Mouse (Mus musculus): ENCODE results near the gene Hnrnpa3.
"Not testable (repeated sequence)": the region's sequence is repeated elsewhere in the genome, so short reads cannot be mapped to it uniquely, and the experiment has no call there.

Gene Hnrnpa3

DNA sequence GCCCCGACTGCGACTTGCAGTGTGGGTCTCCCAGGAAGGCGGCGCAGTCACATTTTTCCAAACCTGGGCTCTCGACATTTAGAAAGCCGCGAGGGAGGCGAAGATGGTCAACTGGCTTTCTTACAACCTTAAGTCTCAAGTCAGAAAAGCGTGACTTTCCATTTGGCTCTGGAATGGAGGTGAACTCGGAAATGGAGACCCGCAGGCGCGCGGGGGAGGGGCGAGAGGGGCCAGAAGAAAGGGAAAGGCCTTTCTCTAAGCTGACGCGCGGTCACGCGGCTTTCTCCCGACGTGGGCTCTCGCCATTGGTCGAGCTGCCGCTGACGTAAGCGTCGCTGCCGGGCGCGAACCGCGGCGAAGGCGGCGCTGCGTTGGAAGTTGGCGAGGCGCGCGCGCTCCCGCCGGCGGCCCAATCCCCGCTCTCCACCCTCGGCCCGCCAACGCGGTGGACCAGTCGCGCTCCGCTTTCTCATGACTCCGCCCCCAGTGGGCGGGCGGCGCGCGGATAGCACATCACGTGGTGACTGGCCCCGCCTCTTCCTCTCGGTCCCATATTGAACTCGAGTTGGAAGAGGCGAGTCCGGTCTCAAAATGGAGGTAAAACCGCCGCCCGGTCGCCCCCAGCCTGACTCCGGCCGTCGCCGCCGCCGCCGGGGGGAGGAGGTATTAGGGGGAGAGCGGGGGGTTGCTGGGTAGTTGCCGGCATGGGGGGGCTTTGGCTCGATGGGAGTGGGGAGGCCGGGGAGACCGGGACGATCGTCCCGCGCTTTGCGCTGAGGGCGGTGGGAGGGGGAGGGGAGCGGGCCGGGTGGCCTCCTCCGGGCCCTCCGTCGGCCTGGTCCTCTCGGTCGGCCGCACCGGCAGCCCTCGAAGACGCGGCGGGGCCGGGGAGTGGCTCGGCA, at the start of gene Hnrnpa3:
Hnrnpa3 (plus strand) TSS at position 535 of the 902 bp plus-strand sequence.
- peaks cover 15% of the 10 kb centered on the region; the same call in 1 of the 2 replicates for H3K36me3 ChIP-seq (ENCODE audit: control insufficient read depth, insufficient read depth, low read length, poor library complexity, severe bottlenecking)
- DNase-seq (ENCODE audit: low read depth, low spot score) = peak; percentile 99
- H3K27me3 ChIP-seq (ENCODE audit: control insufficient read depth, insufficient read depth, low read length, poor library complexity, severe bottlenecking) = no peaks in the 10 kb centered on the region

DNA sequence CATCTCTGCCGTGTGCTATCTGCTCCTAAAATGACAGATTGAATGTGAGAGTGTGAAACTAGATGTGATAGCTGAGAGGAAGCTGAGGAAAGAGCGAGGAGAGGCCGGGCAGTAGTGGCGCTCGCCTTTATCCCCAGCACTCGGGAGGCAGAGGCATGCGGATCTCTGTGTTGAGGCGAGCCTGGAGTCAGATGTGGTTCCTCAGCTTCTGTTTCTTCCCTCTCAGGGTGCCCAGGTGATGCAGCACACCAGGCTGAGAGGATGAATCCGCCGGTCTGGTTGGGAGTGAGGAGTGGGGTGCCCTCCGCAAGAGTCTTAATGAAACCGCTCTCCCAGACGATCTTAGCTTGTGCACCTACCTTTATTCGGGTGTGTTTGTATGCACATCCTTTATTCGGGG, 49.1 kb upstream of the Hnrnpa3 start:
- H3K27me3 ChIP-seq (ENCODE audit: control insufficient read depth, insufficient read depth, low read length, poor library complexity, severe bottlenecking) = 0 out of 2 replicates have a peak, but pooled peaks cover 2% of the 10 kb centered on the region
- no peaks in the 10 kb centered on the region for H3K36me3 ChIP-seq (ENCODE audit: control insufficient read depth, insufficient read depth, low read length, poor library complexity, severe bottlenecking)
- no peak for DNase-seq (ENCODE audit: low read depth, low spot score)

DNA sequence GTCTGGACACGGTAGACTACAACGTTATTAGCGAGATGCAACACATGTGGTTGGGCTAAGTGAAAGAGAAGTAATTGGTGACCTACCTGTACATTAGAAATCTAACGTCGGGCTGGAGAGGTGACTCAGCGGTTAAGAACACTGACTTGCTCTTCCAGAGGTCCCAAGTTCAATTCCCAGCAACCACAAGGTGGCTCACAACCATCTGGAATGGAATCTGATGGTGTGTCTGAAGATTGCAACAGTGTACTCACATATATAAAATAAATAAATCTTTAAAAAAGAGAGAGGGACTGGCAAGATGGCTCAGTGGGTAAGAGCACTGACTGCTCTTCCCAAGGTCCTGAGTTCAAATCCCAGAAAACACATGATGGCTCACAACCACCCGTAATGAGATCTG, 48.5 kb upstream of the Hnrnpa3 start:
- not testable (repeated sequence) for H3K27me3 ChIP-seq (ENCODE audit: control insufficient read depth, insufficient read depth, low read length, poor library complexity, severe bottlenecking); DNase-seq (ENCODE audit: low read depth, low spot score); H3K36me3 ChIP-seq (ENCODE audit: control insufficient read depth, insufficient read depth, low read length, poor library complexity, severe bottlenecking)

DNA sequence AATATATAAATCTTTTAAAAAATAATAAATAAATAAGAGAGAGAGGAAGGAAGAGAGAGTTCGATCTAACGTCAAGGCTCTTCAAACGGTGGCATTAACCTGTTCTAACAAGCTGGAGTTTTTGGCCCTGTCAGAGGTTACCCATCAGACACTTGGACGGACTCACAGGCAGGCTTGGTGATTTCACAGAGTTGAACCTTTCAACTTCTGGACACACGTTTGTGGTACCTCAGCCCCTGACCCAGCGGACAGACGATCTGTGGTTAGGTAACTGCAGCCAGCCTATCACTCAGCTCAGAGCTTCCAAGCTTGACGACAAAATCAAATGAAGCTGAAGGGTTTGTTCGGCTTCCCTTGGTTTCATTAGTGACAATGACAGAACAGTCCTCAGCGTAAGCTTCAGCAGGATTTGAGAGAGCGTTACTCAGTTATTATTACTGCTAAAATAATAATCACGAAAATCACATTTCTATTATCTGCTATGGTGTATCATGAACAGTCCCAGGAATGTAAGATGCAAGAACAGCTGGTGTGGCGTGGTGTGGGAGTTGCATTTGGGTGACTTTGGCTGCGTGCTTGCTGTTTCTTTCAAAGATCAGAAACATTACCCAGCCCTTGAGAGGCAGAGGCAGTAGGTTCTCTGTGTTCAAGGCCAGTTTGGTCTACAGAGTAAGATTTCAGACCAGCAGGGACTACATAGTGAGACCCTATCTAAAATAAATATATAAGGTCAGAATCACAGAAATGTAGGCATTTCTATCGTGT, 47.8 kb upstream of the Hnrnpa3 start:
- H3K27me3 ChIP-seq (ENCODE audit: control insufficient read depth, insufficient read depth, low read length, poor library complexity, severe bottlenecking) = 0 out of 2 replicates have a peak, but pooled peaks cover 2% of the 10 kb centered on the region
- H3K36me3 ChIP-seq (ENCODE audit: control insufficient read depth, insufficient read depth, low read length, poor library complexity, severe bottlenecking) = no peaks in the 10 kb centered on the region
- DNase-seq (ENCODE audit: low read depth, low spot score) = no peak

DNA sequence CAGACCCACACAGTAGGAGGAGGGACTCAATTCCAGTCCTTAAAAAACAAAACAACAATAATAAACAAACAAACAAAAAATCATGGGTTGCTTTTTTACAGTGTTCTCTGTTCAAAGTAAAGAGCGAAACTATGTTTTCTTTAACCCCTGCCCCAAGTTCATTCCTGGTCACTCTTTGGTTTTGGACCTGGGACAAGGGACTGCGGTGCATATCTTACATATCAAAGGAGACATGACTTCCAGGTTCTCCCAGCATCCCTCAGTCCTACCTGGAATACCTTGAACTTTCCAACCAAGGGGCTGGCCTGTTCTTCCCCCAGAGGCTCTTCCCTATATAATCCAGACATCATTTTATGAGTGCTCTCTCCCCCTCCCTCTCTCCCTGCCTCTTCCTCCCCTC, 47.1 kb upstream of the Hnrnpa3 start:
- Histone ChIP-seq H3K27me3 (ENCODE audit: control insufficient read depth, insufficient read depth, low read length, poor library complexity, severe bottlenecking) (0 out of 2 replicates have a peak, but pooled peaks cover 2% of the 10 kb centered on the region), H3K36me3 (ENCODE audit: control insufficient read depth, insufficient read depth, low read length, poor library complexity, severe bottlenecking) (no peaks in the 10 kb centered on the region)
- DNase-seq (ENCODE audit: low read depth, low spot score) = no peak

DNA sequence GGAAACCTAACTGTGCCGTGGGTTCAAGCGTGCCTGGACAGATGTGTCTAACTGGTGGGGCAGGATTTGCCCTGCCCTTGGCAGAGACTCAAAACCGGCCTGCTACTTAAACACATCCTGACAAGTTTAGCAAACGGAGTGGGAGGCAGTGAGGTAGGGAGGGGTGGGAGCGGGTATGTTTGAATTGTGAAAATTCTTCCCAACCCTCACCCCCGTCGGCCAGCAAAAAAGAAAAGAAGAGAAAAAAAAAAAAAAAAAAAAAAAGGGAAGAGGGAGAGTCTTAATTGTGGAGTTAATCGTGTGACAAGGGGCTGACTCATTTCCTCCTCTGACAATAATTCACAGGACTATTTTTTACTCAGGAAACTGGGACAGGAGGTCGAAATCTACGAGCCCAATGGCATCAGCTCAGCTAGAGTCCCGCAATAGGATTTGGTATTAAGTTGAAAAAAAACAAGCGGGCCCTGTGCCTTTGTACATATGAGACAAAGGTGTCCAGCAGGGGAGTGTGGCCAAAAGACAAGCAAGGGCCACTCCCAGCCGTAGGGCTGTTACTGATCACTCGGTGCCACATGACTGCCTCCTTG, 46.0 kb upstream of the Hnrnpa3 start:
- no peak for DNase-seq (ENCODE audit: low read depth, low spot score)

DNA sequence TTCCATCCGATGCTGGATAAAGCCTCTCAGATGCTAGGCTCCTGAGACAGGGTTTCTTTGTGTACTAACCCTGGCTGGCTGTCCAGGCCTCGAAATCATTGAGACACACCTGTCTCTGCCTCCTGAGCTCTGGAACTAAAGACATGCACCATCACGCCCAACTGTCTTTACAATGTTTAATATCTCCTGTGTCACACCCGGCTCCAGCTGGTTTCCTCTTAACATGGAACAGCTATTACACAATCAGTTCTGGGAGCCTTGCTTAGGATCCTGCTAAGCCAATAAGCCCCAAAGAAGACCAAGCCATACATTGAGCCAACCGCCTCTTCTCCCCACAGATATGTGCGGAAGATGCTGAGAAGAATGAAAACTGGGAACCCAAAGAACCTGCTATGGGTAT, 44.5 kb upstream of the Hnrnpa3 start:
- Histone ChIP-seq H3K36me3 (ENCODE audit: control insufficient read depth, insufficient read depth, low read length, poor library complexity, severe bottlenecking) (no peaks in the 10 kb centered on the region), H3K27me3 (ENCODE audit: control insufficient read depth, insufficient read depth, low read length, poor library complexity, severe bottlenecking) (0 out of 2 replicates have a peak, but pooled peaks cover 2% of the 10 kb centered on the region)
- DNase-seq (ENCODE audit: low read depth, low spot score) = no peak

More for the DNA sequence above, 46.0 kb upstream of the Hnrnpa3 start:
- H3K36me3 ChIP-seq (ENCODE audit: control insufficient read depth, insufficient read depth, low read length, poor library complexity, severe bottlenecking) = no peaks in the 10 kb centered on the region
- H3K27me3 ChIP-seq (ENCODE audit: control insufficient read depth, insufficient read depth, low read length, poor library complexity, severe bottlenecking) = 0 out of 2 replicates have a peak, but pooled peaks cover 2% of the 10 kb centered on the region

DNA sequence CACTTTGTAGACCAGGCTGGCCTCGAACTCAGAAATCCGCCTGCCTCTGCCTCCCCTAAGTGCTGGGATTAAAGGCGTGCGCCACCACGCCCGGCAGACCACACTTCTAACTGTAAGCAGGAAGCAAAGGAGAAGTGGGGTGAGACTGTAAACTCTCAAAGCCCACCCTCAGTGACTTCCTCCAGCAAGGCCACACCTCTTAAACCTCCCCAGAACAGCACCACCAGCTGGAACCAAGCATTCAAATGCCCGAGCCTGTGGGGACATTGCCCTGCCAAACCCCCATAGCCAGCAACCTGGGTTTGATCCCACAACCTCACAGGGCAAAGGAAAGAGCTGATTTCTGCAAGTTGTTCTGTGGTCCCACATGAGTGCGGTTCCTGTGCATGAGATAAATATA, 42.1 kb upstream of the Hnrnpa3 start:
- H3K36me3 ChIP-seq (ENCODE audit: control insufficient read depth, insufficient read depth, low read length, poor library complexity, severe bottlenecking) = no peaks in the 10 kb centered on the region
- H3K27me3 ChIP-seq (ENCODE audit: control insufficient read depth, insufficient read depth, low read length, poor library complexity, severe bottlenecking) = no peaks in the 10 kb centered on the region
- DNase-seq (ENCODE audit: low read depth, low spot score) = no peak

DNA sequence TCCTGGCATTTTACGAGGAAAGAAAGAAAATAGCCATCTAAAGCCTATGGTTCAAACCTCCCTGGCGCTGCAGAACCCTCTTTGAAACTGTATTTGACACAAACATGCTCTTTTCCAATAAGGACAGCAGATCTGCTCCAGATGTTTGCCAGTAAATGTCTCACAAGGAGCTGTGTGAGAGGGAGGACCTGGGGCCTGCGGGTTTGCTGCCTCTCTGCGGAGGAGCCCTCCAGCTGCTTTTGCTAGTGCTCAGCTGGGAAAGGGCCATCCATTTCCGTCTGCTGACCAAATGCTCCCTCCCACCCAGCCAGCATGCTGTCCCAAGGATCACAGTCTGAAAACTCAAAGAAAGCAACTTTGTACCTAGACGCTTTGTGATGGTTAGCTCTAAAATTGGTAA, 40.3 kb upstream of the Hnrnpa3 start:
- Histone ChIP-seq H3K27me3 (ENCODE audit: control insufficient read depth, insufficient read depth, low read length, poor library complexity, severe bottlenecking) (no peaks in the 10 kb centered on the region), H3K36me3 (ENCODE audit: control insufficient read depth, insufficient read depth, low read length, poor library complexity, severe bottlenecking) (no peaks in the 10 kb centered on the region)
- DNase-seq (ENCODE audit: low read depth, low spot score) = no peak

DNA sequence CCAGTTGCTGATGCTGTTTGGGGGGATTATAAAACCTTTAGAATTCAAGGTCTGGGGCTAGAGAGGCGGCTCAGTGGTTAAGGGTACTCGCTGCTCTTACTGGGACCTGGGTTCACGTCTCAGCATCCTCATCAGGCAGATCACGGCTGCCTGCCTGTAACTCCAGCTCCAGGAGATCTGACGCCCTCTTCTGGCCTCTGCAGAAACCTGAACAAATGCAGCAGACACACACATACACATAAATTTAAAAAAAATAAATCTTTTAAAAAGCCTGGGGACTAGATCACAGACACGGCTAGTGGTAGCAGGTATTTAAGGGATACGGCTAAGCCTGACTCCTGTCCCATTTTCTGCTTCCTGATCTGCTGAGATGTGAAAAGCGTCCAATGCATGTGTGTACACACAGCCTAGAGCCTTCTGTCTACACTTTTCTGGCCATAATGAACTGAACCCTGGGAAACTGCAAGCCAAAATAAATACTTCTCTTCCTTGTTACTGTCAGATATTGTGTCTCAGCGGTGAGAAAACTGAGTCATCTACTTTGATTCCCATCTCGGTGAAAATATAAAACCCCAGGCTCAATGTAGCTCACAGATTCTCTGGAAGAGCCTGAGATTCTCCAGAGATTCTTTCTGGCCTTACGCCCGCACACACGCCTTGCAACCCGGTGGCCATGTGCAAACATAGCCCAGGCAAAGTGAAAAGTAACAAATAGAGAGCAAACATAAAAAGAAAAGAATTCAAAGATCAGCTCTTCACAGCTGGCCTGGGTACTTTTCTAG, 37.0 kb upstream of the Hnrnpa3 start:
- Histone ChIP-seq H3K27me3 (ENCODE audit: control insufficient read depth, insufficient read depth, low read length, poor library complexity, severe bottlenecking) (no peaks in the 10 kb centered on the region), H3K36me3 (ENCODE audit: control insufficient read depth, insufficient read depth, low read length, poor library complexity, severe bottlenecking) (no peaks in the 10 kb centered on the region)
- DNase-seq (ENCODE audit: low read depth, low spot score) = no peak

DNA sequence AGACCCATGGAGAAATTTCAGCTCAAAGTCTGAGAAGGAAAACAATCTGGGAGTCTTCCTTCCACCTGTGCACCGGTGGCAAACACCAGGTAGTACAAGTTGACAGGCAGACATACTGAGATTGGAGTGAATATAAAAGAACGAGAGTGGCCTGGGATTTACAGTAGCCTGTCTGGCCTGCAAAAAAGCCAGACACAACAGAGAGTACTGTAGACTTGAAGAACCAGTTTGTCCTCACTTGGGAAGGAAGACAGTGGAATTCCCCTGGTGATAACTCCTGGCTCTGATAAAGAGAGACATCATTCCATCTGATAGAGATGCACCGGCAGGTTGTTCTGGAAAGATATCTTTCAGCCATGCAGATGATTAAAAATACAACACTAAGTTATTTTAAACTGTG, 34.0 kb upstream of the Hnrnpa3 start:
- DNase-seq (ENCODE audit: low read depth, low spot score) = no peak
- Histone ChIP-seq H3K36me3 (ENCODE audit: control insufficient read depth, insufficient read depth, low read length, poor library complexity, severe bottlenecking) (no peaks in the 10 kb centered on the region), H3K27me3 (ENCODE audit: control insufficient read depth, insufficient read depth, low read length, poor library complexity, severe bottlenecking) (no peaks in the 10 kb centered on the region)

DNA sequence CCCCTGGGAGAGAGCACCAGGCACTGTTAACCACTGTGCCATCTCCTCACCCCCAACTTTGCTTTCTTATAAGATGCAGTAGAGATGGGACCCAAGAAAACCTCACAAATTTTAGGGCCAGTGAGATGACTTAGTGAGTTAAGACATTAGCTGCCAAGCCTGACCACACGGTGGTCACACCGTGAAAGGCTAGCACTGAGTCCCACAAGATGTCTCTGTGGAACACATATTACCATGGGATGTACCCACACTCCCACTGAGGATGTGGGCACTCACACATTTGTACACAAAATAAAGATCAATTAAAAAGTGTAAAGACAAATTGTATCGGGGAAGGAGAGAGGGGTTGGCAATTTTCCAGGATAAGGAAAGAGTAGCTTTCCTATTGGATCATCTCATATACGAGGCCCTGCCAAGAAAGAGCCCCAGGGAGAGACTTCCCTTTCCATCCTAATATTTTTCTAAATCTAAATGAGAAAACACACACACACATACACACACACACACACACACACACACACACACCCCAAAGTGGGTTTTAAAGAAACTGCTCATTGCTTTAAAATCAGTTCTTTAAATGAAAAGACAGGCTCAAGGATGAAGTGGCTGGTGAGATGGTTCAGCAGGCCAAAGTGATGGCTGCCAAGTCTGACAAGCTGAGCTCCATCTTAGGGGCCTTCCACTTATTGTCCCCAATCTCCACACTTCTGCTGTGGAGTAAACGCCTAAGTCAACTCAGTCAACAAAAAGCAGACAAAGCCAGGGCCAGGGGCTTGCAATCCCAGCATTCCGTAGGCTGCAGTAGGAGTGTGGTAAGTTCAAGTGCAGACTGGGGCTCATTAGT, 32.2 kb upstream of the Hnrnpa3 start:
- H3K36me3 ChIP-seq (ENCODE audit: control insufficient read depth, insufficient read depth, low read length, poor library complexity, severe bottlenecking) = no peaks in the 10 kb centered on the region
- DNase-seq (ENCODE audit: low read depth, low spot score) = no peak
- H3K27me3 ChIP-seq (ENCODE audit: control insufficient read depth, insufficient read depth, low read length, poor library complexity, severe bottlenecking) = no peaks in the 10 kb centered on the region

DNA sequence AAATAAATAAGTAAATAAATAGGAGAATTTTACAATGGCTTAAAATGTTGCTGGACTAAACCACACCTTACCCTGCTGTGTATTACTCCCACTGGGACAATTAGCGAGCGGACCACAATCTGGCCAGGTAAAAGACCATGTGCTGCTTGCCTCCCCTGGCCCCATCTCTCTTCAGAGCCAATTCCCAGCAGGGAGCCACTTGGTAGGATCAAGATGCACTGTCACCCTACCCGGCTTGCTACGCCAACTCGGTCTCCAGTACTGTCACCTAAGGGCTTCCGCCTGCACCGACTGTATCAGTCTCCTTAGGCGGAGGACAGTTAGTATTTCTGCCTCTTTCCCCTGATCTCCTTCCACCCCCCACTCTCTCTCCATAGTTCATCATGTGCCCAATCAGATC, 30.6 kb upstream of the Hnrnpa3 start:
- no peaks in the 10 kb centered on the region for H3K36me3 ChIP-seq (ENCODE audit: control insufficient read depth, insufficient read depth, low read length, poor library complexity, severe bottlenecking)
- no peak for DNase-seq (ENCODE audit: low read depth, low spot score)

More for the DNA sequence above, 30.6 kb upstream of the Hnrnpa3 start:
- H3K27me3 ChIP-seq (ENCODE audit: control insufficient read depth, insufficient read depth, low read length, poor library complexity, severe bottlenecking) = no peaks in the 10 kb centered on the region

Data from splenic B cell, adult 2 months (primary cell).